Mouse (Mus musculus) bone marrow macrophage, adult 2 months (primary cell): ENCODE data around the gene Gm49342. TPM values are rescaled to one million over a fixed set of nuclear protein-coding genes. Genes with fewer than 3 reads are reported as not detected.
"Not testable (repeated sequence)": the region's sequence is repeated elsewhere in the genome, so short reads cannot be mapped to it uniquely, and the experiment has no call there.

Experiments used
- H3K27ac ChIP-seq: 2 replicates; pipeline ENCODE4 v1.5.1; 2012; ENCODE audit warnings: low read depth, low read length; ENCODE audit not compliant: insufficient read depth
- H3K4me1 ChIP-seq: 2 replicates; pipeline ENCODE4 v1.6.1; 2012; ENCODE audit warnings: low read length; ENCODE audit not compliant: control insufficient read depth, insufficient read depth
- H3K4me3 ChIP-seq: 2 replicates; pipeline ENCODE4 v1.5.1; 2012; ENCODE audit warnings: mild to moderate bottlenecking, low read length, moderate library complexity; ENCODE audit not compliant: insufficient read depth
- CTCF ChIP-seq: IDR thresholded peaks from 2 replicates; pipeline ENCODE4 v1.5.1; 2012; ENCODE audit warnings: low read depth, mild to moderate bottlenecking, low read length, moderate library complexity
- POLR2A ChIP-seq: IDR thresholded peaks from 2 replicates; pipeline ENCODE4 v1.6.1; 2012; ENCODE audit warnings: mild to moderate bottlenecking, low read depth, low read length, borderline replicate concordance
- polyA plus RNA-seq: library from polyadenylated mRNA; stranded (reverse); fragments of >200 nt; gene quantifications from 2 replicates; pipeline ENCODE4 v1.2.4, GENCODE M21; 2012; ENCODE audit not compliant: missing spikeins, insufficient read depth, insufficient read length

The Gm49342 gene
- polyA plus RNA-seq, 1 experiment, result 45.7 TPM

DNA sequence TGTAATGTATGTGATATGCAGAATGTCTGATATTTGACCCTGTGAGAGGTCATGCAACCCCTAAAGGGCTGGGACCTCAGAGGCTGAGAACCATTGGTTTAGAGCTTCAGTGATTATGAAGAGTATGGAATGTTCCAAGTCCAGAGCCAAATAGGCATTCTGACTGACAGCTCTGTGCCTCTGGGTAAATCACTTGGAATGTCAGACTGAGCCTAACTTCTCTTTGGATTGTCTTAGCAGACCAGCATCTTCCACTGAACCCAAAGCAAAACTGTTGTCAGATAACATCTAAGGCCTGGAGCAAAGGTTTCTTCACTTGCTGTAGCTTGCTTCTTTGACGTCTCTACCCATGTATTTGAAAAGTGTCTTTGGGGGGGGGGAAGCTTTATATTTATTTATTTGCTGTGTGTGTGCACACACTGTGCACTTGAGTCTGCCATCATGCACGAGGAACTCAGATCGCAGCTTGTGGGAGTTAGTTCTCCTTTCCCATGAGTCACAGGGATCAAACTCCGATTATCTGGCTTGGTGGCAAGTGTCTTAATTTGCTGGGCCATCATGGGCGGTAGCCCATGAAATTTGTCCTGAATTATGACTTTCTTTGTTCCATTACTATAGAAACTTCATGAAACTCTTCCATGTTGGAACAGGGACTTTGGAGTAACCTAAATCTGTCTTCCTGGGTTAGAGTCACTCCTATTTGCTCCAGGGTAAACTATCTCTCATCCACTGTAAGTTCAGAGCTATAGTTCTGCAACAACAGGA is 24.1 kb downstream of the Gm49342 start:
- H3K27ac ChIP-seq, result no peak overlapping the region
- H3K4me1 ChIP-seq, result peaks cover 26% of the 10 kb centered on the region
- TF ChIP-seq POLR2A (no peak), CTCF (no peak)
- H3K4me3 ChIP-seq, result no peak overlapping the region

DNA sequence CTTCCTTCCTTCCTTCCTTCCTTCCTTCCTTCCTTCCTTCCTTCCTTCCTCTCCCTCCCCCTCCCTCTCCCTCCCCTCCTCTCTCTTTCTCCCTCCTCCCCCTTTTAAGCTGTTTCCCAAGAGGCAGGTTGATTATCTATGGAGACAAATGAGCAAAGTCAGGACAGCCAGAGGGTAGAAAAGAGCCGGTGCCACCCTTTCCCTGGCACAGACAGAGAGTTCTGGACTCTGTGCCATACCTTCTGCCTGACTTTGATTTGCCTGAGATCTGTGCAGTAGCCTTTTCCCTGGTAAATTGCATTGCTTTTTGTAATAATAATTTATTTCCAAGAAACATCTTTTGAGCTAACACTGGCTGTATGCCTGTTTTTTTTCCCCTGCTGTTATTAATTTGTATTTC is 24.7 kb downstream of the Gm49342 start:
- TF ChIP-seq POLR2A (no peak), CTCF (no peak)
- H3K4me3 ChIP-seq, result no peak overlapping the region
- H3K27ac ChIP-seq, result no peak overlapping the region
- peaks cover 26% of the 10 kb centered on the region for H3K4me1 ChIP-seq

DNA sequence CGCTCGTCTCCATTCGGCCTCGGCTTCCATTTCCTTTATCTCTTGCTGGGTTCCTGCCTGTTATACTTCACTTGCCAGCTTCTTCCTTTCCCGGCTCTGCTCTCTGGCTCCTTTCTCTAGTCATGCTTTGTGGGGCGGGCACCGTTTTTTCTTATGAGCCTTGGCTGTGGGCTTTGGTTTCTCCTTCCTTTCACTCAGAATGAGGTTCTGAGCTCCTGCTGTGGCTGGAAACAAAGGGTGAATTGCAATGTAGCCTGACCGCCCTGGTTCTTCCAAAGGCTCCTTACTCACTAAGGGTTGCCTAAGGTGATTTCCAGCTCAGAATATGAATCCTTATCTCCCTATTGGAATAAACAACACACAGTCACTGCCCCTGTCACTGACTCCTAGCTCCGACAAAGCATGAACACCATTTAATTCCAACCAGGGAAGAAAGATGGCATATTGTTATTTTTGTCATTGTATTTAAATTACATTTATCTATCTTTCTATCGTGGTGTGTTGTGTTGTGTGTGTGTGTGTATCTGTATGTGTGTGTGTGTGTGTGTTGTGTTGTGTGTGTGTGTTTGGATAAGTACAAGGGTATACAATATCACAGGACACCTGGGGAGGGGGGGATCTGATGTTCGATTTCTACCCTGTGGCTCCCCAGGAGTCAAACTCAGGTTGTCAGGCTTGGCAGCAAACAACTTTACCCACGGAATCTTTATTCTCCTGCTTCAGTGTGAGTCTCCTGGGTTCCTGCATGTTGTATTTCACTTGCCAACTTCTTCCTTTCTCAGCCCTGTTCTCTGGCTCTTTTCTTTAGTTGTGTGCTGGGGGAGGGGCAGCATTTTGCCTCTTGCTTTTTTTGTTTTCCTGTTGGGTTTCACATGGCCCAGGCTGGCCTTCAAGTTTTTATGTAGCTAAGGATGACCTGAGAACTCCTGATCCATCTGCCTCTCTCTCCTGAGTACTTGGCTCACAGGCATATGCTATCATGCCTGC is 25.5 kb downstream of the Gm49342 start:
- no peak overlapping the region for H3K27ac ChIP-seq
- no peak for TF ChIP-seq CTCF
- no peak for TF ChIP-seq POLR2A
- no peak overlapping the region for H3K4me3 ChIP-seq
- H3K4me1 ChIP-seq, result peaks cover 26% of the 10 kb centered on the region

DNA sequence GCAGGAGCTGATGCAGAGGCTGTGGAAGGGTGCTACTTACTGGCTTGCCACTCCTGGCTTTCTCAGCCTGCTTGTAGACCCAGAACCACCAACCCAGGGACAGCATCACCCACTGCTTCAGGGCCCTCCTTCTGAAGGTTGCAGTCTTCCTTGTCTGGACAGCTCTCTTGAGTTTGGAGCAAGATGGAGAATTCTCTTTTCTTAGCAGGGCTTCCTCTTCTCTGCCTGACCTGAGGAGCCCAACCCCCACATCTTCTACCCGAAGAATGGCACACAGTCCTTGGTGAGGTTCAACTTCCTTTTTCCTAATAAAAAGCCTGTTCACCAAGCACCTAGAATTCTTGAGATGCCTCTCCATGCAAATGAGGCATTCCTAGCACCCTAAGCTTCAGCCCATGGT is 26.5 kb downstream of the Gm49342 start:
- no peak for TF ChIP-seq CTCF
- no peak for TF ChIP-seq POLR2A
- Histone ChIP-seq H3K4me1 (peaks cover 26% of the 10 kb centered on the region), H3K4me3 (no peak overlapping the region), H3K27ac (no peak overlapping the region)

DNA sequence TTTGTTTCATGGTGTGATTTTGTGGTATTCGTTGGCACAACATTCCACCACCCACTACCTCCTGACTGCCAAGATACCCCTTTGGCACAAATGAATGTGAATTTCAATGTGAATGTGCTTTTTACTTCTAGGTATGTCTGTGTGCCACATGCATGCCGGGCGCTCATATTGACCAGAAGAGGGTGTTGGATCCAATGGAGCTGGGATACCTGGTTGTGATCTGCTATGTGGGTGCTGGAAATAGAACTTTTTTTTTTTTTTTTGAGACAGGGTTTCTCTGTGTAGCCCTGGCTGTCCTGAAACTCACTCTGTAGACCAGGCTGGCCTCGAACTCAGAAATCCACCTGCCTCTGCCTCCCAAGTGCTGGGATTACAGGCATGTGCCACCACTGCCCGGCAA is 28.7 kb downstream of the Gm49342 start:
- H3K4me1 ChIP-seq, result peaks cover 25% of the 10 kb centered on the region
- not testable (repeated sequence) for H3K4me3 ChIP-seq, H3K27ac ChIP-seq

DNA sequence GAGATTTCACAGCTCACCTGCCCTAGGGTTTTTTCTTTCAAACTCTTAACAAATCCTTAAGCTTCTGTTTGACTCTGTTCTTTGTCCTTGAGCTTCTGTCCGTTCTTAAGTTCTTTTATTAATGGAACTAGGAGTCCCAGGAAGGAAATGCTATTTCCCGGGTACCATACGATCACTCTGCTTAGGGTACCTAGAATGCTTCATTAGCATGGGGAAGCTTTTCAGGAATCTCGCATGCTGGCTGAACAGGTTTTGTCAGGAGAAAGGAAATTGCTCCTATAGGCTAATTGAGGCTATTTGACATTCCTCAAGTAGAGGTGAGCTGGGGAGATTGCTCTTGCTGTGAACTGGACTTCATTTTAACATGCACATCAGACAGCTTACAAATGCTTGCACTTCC is 29.4 kb downstream of the Gm49342 start:
- no peak overlapping the region for H3K27ac ChIP-seq
- peaks cover 19% of the 10 kb centered on the region for H3K4me1 ChIP-seq

DNA sequence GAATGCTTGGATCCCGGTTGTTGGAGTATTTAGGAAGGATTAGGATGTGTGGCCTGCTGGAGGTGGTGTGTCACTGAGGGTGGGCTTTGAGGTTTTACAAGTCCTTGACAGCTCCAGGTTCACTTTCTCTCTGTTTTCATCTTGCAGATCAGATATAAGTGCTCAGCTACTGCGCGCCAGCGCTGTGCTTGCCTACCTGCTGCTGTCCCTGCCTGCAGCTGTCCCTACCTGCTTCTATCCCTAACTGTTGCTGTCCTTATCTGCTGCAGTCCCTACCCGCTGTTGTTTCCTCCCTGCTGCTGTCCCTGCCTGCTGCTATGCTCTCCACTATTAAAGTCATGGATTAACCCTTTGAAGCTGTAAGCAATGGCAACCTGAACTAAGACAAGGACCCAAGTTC is 30.7 kb downstream of the Gm49342 start:
- peaks cover 14% of the 10 kb centered on the region for H3K4me1 ChIP-seq
- no peak overlapping the region for H3K27ac ChIP-seq
- TF ChIP-seq POLR2A (no peak), CTCF (no peak)
- no peak overlapping the region for H3K4me3 ChIP-seq

More for the DNA sequence above, 29.4 kb downstream of the Gm49342 start:
- H3K4me3 ChIP-seq, result no peak overlapping the region
- TF ChIP-seq CTCF (no peak), POLR2A (no peak)

DNA sequence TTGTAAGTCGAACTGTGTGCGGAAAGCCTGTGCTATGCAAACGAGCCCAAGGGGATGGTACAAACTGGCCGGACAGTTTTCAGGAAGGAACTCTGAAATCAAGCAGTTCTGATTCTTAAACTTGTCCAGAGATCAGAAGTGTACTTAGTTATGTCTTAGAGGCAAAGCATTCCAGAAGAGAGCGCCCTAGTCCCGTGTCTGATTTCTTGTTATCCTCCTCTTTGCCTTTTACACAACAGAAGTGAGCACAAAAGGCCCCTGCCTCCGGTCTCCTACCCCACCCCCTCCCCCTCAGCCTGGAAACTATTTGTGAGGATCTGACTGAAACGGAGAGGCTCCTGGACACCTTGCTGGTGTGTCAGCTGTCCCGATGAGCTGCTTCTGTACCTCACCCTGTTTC is 32.4 kb downstream of the Gm49342 start:
- H3K27ac ChIP-seq, result no peak overlapping the region
- H3K4me1 ChIP-seq, result peaks cover 4% of the 10 kb centered on the region
- TF ChIP-seq POLR2A, result no peak
- no peak for TF ChIP-seq CTCF
- H3K4me3 ChIP-seq, result no peak overlapping the region

DNA sequence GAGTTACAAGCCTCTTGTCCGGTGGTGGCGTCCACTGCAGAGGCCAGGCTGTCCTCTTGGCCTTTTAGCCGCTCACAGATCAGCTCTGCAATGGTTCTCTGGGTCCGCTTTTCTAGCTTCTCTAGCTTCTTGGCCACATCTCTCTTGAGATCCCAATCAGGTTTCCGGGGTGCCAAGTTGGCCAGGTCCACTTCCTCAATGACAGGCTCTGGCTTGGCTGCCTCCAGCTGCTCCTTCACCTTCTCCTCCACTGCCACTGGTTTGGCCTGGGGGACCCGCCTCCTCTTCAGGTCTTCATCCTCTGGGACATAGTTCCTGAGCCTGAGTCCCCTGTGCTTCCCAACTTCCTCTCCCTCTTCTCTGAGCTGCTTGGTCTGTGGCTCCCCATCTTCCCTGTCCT is 34.1 kb downstream of the Gm49342 start:
- H3K27ac ChIP-seq, result not testable (repeated sequence)

DNA sequence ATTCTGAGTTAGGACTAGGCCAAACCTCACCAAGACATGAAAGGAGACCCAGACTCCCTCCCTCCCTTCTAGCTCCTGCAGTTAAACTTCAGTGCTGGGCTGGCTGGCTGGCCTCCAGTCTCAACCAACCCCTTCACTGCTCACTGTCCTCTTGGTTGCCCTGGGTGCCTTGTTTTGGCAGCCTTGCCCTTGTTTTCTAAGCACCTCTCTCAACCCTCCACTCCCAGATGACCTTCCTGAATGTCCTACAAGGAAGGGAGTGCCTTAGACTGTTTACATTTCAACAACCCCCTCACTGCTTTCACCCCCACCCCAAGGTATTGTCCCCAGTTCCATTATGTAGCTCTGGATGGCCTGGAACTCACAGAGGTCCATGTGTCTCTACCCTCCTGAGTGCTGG is 35.3 kb downstream of the Gm49342 start:
- no peak for TF ChIP-seq POLR2A
- TF ChIP-seq CTCF, result no peak

More for the DNA sequence above, 34.1 kb downstream of the Gm49342 start:
- not testable (repeated sequence) for H3K4me1 ChIP-seq, H3K4me3 ChIP-seq

More for the DNA sequence above, 35.3 kb downstream of the Gm49342 start:
- H3K27ac ChIP-seq, result no peak overlapping the region
- H3K4me1 ChIP-seq, result peaks cover 8% of the 10 kb centered on the region
- no peak overlapping the region for H3K4me3 ChIP-seq
